In genomic region chr7:98974590-98974989, GRCm38 (mm10) we compare ENCODE assay signal across 24 mouse cellular contexts.
DNase-seq lines count a peak whose midpoint lies in the region; ATAC-seq and TF ChIP-seq lines count a peak whose summit lies in the region.
"Had no signal": no experiment of that assay in that cellular context is flagged by ENCODE, and none has a peak within 500 bp of the region (broad histone marks: within the 10 kb centered on the region; RNA-seq: fewer than 3 reads in every experiment).

No protein-coding gene starts in this region.

- no peak for TF ChIP-seq CTCF in brain, embryonic 14.5 days (IDR thresholded peaks at IDR 0.05; ENCODE audit: borderline replicate concordance, extremely low read depth, insufficient read depth, insufficient read length)

- H3K9me3 ChIP-seq in midbrain, embryonic 11.5 days (ENCODE audit: control insufficient read depth, low read length) = no peaks in the 10 kb centered on the region
- peaks cover 1% of the 10 kb centered on the region; the same call in 1 of the 2 replicates for H3K9me3 ChIP-seq in midbrain, embryonic 16.5 days (replicated peaks; ENCODE audit: control insufficient read depth, low read length, poor library complexity, severe bottlenecking)
- H3K9me3 ChIP-seq: heart, embryonic 12.5 days; liver, embryonic 12.5 days; neural tube, embryonic 15.5 days had no signal

- peak; percentile 59 for DNase-seq in heart, adult 11 months
- DNase-seq in heart, postnatal 10 days = no peak
- no peak for DNase-seq in midbrain, embryonic 11.5 days (ENCODE audit: low spot score, missing footprints)
- peak; percentile 52 for DNase-seq in brain, embryonic 14.5 days (ENCODE audit: low read depth)
- DNase-seq in retina, embryonic 14.5 days (ENCODE audit: low spot score) = peak; percentile 58
- DNase-seq in kidney, adult 11 months = no peak
- no peak for DNase-seq in layer of hippocampus, postnatal 10 days (ENCODE audit: low spot score in 2 of 2)
- DNase-seq: adrenal gland, postnatal 10 days; cerebellum, adult 8-10 months; cerebellum, postnatal 36 days; gastrocnemius, adult 2 months; kidney, adult 18-20 months; kidney, postnatal 4 days; lung, adult 18-20 months; lung, postnatal 10 days; thymus, adult 18-20 months; thymus, postnatal 36 days had no signal

- no peak for TF ChIP-seq POLR2A in brain, embryonic 14.5 days (IDR thresholded peaks at IDR 0.05; ENCODE audit: borderline replicate concordance, extremely low read depth, insufficient read depth, insufficient read length, poor library complexity, severe bottlenecking)

- 17% methylated on average over 4 of the region's 4 CpGs for WGBS in midbrain, embryonic 11.5 days
- WGBS in midbrain, embryonic 16.5 days = 20% methylated on average over 4 of the region's 4 CpGs

- peak overlapping the region; percentile 37; the same call in 1 of the 2 replicates for H3K27ac ChIP-seq in midbrain, embryonic 11.5 days (ENCODE audit: low read depth, low read length)
- no peak overlapping the region for H3K27ac ChIP-seq in midbrain, embryonic 16.5 days (ENCODE audit: low read length)
- H3K27ac ChIP-seq: embryonic facial prominence, embryonic 12.5 days; gastrocnemius, adult 2 months; limb, embryonic 13.5 days; liver, embryonic 12.5 days; neural tube, embryonic 15.5 days had no signal

- no peak overlapping the region for H3K4me2 ChIP-seq in midbrain, embryonic 11.5 days
- H3K4me2 ChIP-seq in midbrain, embryonic 16.5 days (ENCODE audit: low read length) = no peak overlapping the region
- H3K4me2 ChIP-seq: embryonic facial prominence, embryonic 12.5 days; heart, embryonic 12.5 days; limb, embryonic 13.5 days; liver, embryonic 12.5 days; neural tube, embryonic 15.5 days had no signal

- H3K4me1 ChIP-seq in midbrain, embryonic 11.5 days (ENCODE audit: control insufficient read depth, insufficient read depth, low read length) = peaks cover 9% of the 10 kb centered on the region
- peaks cover 10% of the 10 kb centered on the region for H3K4me1 ChIP-seq in midbrain, embryonic 16.5 days (ENCODE audit: control insufficient read depth, insufficient read depth, low read length)
- H3K4me1 ChIP-seq: heart, embryonic 12.5 days; liver, embryonic 12.5 days had no signal

- H3K9ac ChIP-seq in midbrain, embryonic 11.5 days (ENCODE audit: low read length) = no peak overlapping the region
- H3K9ac ChIP-seq in midbrain, embryonic 16.5 days (ENCODE audit: low read depth, low read length) = no peak overlapping the region
- H3K9ac ChIP-seq: embryonic facial prominence, embryonic 12.5 days; limb, embryonic 13.5 days; liver, embryonic 12.5 days; neural tube, embryonic 15.5 days had no signal

- no peak overlapping the region for H3K4me3 ChIP-seq in midbrain, embryonic 11.5 days (ENCODE audit: low read depth, low read length)
- H3K4me3 ChIP-seq in midbrain, embryonic 16.5 days (ENCODE audit: low read depth, low read length) = no peak overlapping the region
- H3K4me3 ChIP-seq: embryonic facial prominence, embryonic 12.5 days; gastrocnemius, adult 2 months; heart, embryonic 12.5 days; limb, embryonic 13.5 days; liver, embryonic 12.5 days; neural tube, embryonic 15.5 days had no signal

- peak; percentile 86 for ATAC-seq in midbrain, embryonic 11.5 days (ENCODE audit: low FRiP score)
- no peak for ATAC-seq in midbrain, embryonic 16.5 days
- ATAC-seq: activated CD4-positive, CD25-positive, alpha-beta regulatory T cell, adult 4 months; liver, embryonic 12.5 days had no signal

- no peaks in the 10 kb centered on the region for H3K27me3 ChIP-seq in midbrain, embryonic 11.5 days (ENCODE audit: control insufficient read depth, insufficient read depth, low read length)
- H3K27me3 ChIP-seq in midbrain, embryonic 16.5 days (ENCODE audit: control insufficient read depth, insufficient read depth, low read depth, low read length) = no peaks in the 10 kb centered on the region
- H3K27me3 ChIP-seq: embryonic facial prominence, embryonic 12.5 days; heart, embryonic 12.5 days; liver, embryonic 12.5 days; neural tube, embryonic 15.5 days had no signal

- no peaks in the 10 kb centered on the region for H3K36me3 ChIP-seq in midbrain, embryonic 11.5 days (ENCODE audit: control insufficient read depth, insufficient read depth, low read length)
- no peaks in the 10 kb centered on the region for H3K36me3 ChIP-seq in midbrain, embryonic 16.5 days (ENCODE audit: control insufficient read depth, insufficient read depth, low read length)
- H3K36me3 ChIP-seq: embryonic facial prominence, embryonic 12.5 days; limb, embryonic 13.5 days; neural tube, embryonic 15.5 days had no signal

- intact Hi-C loops in heart, postnatal 10 days (cut with DNase I) = no loop called here

Comparison
In these comparisons a context has a peak if more than half of its experiments do, and no peak if none do; other contexts are left out.
1. DNase-seq: peak in heart, adult 11 months (single experiment), brain, embryonic 14.5 days (single experiment) and retina, embryonic 14.5 days (single experiment); none in heart, postnatal 10 days (0 of 2), midbrain, embryonic 11.5 days (single experiment), kidney, adult 11 months (single experiment) and layer of hippocampus, postnatal 10 days (0 of 2).